Mouse (Mus musculus): ENCODE measurements around the gene Slc38a9.

DNA sequence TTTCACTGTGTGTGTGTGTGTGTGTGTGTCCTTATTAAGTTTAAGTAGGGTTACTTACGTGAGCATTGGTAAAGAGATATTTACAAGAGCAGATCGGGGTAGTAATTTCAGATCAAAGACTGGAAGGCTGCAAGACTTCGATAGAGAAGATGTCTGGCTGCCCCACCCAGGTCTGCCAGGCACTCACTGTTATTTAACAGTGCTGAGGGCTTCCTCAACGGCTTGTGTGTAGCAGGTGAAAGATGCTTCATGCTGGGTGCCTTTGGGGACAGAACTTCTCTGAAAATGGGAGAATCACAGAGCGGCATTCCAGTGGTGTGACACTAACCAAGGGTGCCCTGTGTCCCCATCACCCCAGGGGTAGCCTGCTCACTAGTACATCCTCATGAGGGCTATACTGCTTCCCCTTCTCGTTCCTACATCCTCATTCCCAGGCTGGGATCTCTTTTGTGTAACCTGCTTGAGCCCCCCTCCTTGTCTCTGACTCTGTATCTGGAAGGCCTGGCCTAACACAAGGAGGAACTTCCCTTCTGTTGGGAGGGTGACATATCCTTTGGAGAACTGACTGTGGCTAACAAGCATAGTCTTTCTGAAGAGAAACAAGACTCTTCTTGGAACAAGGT is 87.4 kb downstream of the Slc38a9 start:
- TF ChIP-seq POLR2A (IDR thresholded peaks at IDR 0.05; ENCODE audit: control insufficient read depth, low read depth, low read length) (no peak), CTCF (IDR thresholded peaks at IDR 0.05; ENCODE audit: control insufficient read depth, insufficient read depth, insufficient replicate concordance, low read depth, low read length) (no peak)

Measured in testis, adult 2 months (tissue).